11 mouse cellular contexts compared by ENCODE assay signal in the genomic region with DNA sequence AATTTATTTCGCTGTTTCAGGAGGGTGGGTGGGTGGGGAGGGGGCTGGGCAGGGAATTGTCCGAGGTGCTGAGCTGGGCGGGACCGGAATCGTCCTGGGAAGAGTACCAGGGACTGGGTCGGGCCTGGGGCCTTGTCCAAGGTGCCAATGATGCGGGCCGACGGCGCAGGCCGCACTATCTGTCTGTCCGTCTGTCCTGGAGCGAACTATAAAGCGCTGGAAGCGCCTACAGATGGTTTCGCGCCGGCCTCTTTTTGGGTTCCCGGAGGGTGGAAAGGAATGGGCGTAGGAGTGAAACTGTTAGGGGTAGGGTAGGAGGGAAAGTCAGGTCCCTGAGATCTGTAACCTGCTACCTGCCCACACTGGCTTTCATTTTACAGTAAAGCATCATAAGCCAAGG. TPM values are rescaled to one million over a fixed set of nuclear protein-coding genes. Genes with fewer than 3 reads are reported as not detected.
DNase-seq lines count a peak whose midpoint lies in the region; ATAC-seq and TF ChIP-seq lines count a peak whose summit lies in the region.
"Had no signal": no experiment of that assay in that cellular context is flagged by ENCODE, and none has a peak within 500 bp of the region (broad histone marks: within the 10 kb centered on the region; RNA-seq: fewer than 3 reads in every experiment).

No protein-coding gene starts in this region.

- no peak for DNase-seq in kidney, postnatal 0 days (ENCODE audit: low spot score)
- DNase-seq in kidney, adult 18-20 months = no peak
- DNase-seq in cerebellum, adult 8-10 months = peak; percentile 30
- no peak for DNase-seq in spleen, postnatal 36 days (ENCODE audit: low spot score in 2 of 2)
- no peak for DNase-seq in kidney, adult 2 months
- DNase-seq: heart, postnatal 36 days had no signal

- TF ChIP-seq POLR2A in myocyte (IDR thresholded peaks at IDR 0.05; ENCODE audit: insufficient read length, low read depth) = no peak
- TF ChIP-seq POLR2A in kidney, adult 2 months (IDR thresholded peaks at IDR 0.05; ENCODE audit: low read depth, low read length) = no peak

- no peak overlapping the region for H3K27ac ChIP-seq in kidney, postnatal 0 days
- no peak overlapping the region for H3K27ac ChIP-seq in forebrain, embryonic 15.5 days (replicated peaks)
- no peak overlapping the region for H3K27ac ChIP-seq in kidney, embryonic 14.5 days (ENCODE audit: low read depth, low read length)
- no peak overlapping the region for H3K27ac ChIP-seq in kidney, adult 2 months (ENCODE audit: insufficient read depth, low read depth, low read length)
- H3K27ac ChIP-seq: limb, embryonic 12.5 days had no signal

- H3K4me2 ChIP-seq in kidney, postnatal 0 days (ENCODE audit: low read length) = no peak overlapping the region
- peak overlapping the region; percentile 89 for H3K4me2 ChIP-seq in forebrain, embryonic 15.5 days (replicated peaks)
- H3K4me2 ChIP-seq in myocyte (ENCODE audit: low read depth) = no peak overlapping the region
- no peak overlapping the region for H3K4me2 ChIP-seq in kidney, embryonic 14.5 days (replicated peaks; ENCODE audit: low read depth, low read length)

- no peak for TF ChIP-seq CTCF in kidney, postnatal 0 days (IDR thresholded peaks at IDR 0.05; ENCODE audit: low read depth)
- no peak for TF ChIP-seq CTCF in kidney, adult 2 months (conservative IDR thresholded peaks at IDR 0.05; ENCODE audit: insufficient read depth, insufficient read length, low read depth, low read length)

- no peaks in the 10 kb centered on the region for H3K36me3 ChIP-seq in kidney, postnatal 0 days (ENCODE audit: insufficient read depth, low read length)
- no peaks in the 10 kb centered on the region for H3K36me3 ChIP-seq in forebrain, embryonic 15.5 days
- H3K36me3 ChIP-seq in myocyte (ENCODE audit: control insufficient read depth, insufficient read depth) = no peaks in the 10 kb centered on the region
- H3K36me3 ChIP-seq in kidney, embryonic 14.5 days (ENCODE audit: control insufficient read depth, insufficient read depth, low read length) = no peaks in the 10 kb centered on the region
- H3K36me3 ChIP-seq in kidney, adult 2 months (ENCODE audit: control insufficient read depth, insufficient read depth, low read length) = no peaks in the 10 kb centered on the region
- H3K36me3 ChIP-seq: limb, embryonic 12.5 days had no signal

- 2% methylated on average over 20 of the region's 20 CpGs for WGBS in kidney, postnatal 0 days
- WGBS in forebrain, embryonic 15.5 days = 3% methylated on average over 20 of the region's 20 CpGs
- WGBS in kidney, embryonic 14.5 days = 3% methylated on average over 20 of the region's 20 CpGs
- WGBS in kidney, adult 2 months = 5% methylated on average over 20 of the region's 20 CpGs

- H3K27me3 ChIP-seq in kidney, postnatal 0 days (ENCODE audit: insufficient read depth, low read length) = peaks cover 51% of the 10 kb centered on the region
- peaks cover 25% of the 10 kb centered on the region for H3K27me3 ChIP-seq in forebrain, embryonic 15.5 days
- peaks cover 65% of the 10 kb centered on the region for H3K27me3 ChIP-seq in myocyte (ENCODE audit: control insufficient read depth, insufficient read depth, insufficient read length)
- peaks cover 83% of the 10 kb centered on the region for H3K27me3 ChIP-seq in kidney, embryonic 14.5 days (ENCODE audit: control insufficient read depth, insufficient read depth, low read length)
- H3K27me3 ChIP-seq in kidney, adult 2 months (replicated peaks; ENCODE audit: control insufficient read depth, insufficient read depth, low read length) = peaks cover 17% of the 10 kb centered on the region

- no peaks in the 10 kb centered on the region for H3K79me2 ChIP-seq in myocyte (ENCODE audit: control insufficient read depth, insufficient read depth)

- H3K9me3 ChIP-seq in kidney, postnatal 0 days (replicated peaks; ENCODE audit: low read length) = no peaks in the 10 kb centered on the region
- no peaks in the 10 kb centered on the region for H3K9me3 ChIP-seq in forebrain, embryonic 15.5 days
- no peaks in the 10 kb centered on the region for H3K9me3 ChIP-seq in kidney, embryonic 14.5 days (ENCODE audit: control insufficient read depth, low read length)
- H3K9me3 ChIP-seq: limb, embryonic 12.5 days had no signal

- H3K9ac ChIP-seq in kidney, postnatal 0 days (ENCODE audit: low read depth, low read length) = no peak overlapping the region
- H3K9ac ChIP-seq in forebrain, embryonic 15.5 days (replicated peaks) = peak overlapping the region; percentile 52; the same call in 1 of the 2 replicates
- H3K9ac ChIP-seq in kidney, embryonic 14.5 days (ENCODE audit: low read depth, low read length) = no peak overlapping the region
- H3K9ac ChIP-seq: limb, embryonic 12.5 days had no signal

- ATAC-seq in kidney, postnatal 0 days (replicated peaks; ENCODE audit: low FRiP score, low read depth) = no peak
- ATAC-seq in forebrain, embryonic 15.5 days (replicated peaks) = no peak
- no peak for ATAC-seq in kidney, embryonic 14.5 days (ENCODE audit: low FRiP score, low TSS enrichment)

- peaks cover 12% of the 10 kb centered on the region for H3K4me1 ChIP-seq in kidney, postnatal 0 days (replicated peaks; ENCODE audit: insufficient read depth, low read length)
- peaks cover 47% of the 10 kb centered on the region for H3K4me1 ChIP-seq in forebrain, embryonic 15.5 days
- H3K4me1 ChIP-seq in kidney, embryonic 14.5 days (ENCODE audit: control insufficient read depth, insufficient read depth, low read length) = peaks cover 9% of the 10 kb centered on the region
- peaks cover 4% of the 10 kb centered on the region; the same call in 1 of the 2 replicates for H3K4me1 ChIP-seq in kidney, adult 2 months (ENCODE audit: control insufficient read depth, insufficient read depth, low read length)

- H3K4me3 ChIP-seq in kidney, postnatal 0 days (replicated peaks; ENCODE audit: low read depth, low read length) = 0 out of 2 replicates have a peak overlapping the region, but pooled peaks have one; percentile 1
- peak overlapping the region; percentile 76 for H3K4me3 ChIP-seq in forebrain, embryonic 15.5 days
- H3K4me3 ChIP-seq in myocyte = no peak overlapping the region
- no peak overlapping the region for H3K4me3 ChIP-seq in kidney, embryonic 14.5 days (ENCODE audit: low read length)
- H3K4me3 ChIP-seq in kidney, adult 2 months (ENCODE audit: insufficient read depth, low read depth, low read length) = no peak overlapping the region

- H3ac ChIP-seq in myocyte (ENCODE audit: control insufficient read depth, insufficient read length) = no peak overlapping the region

TF ChIP-seq in myocyte, 11 proteins besides CTCF, POLR2A, EP300 and RAD21:
- TF ChIP-seq CEBPB (IDR thresholded peaks at IDR 0.05; ENCODE audit: insufficient read depth, poor library complexity, severe bottlenecking) = no peak
- TF ChIP-seq E2F4 (IDR thresholded peaks at IDR 0.05; ENCODE audit: insufficient read depth) = no peak
- peak; percentile 62 for TF ChIP-seq REST (IDR thresholded peaks at IDR 0.05; ENCODE audit: insufficient read depth, insufficient read length)
- TF ChIP-seq MAX (IDR thresholded peaks at IDR 0.05; ENCODE audit: low read depth) = no peak
- no peak for TF ChIP-seq SRF (IDR thresholded peaks at IDR 0.05; ENCODE audit: control insufficient read depth, insufficient read length, low read depth)
- no peak for TF ChIP-seq USF1 (IDR thresholded peaks at IDR 0.05; ENCODE audit: low read depth)
- no peak for TF ChIP-seq TCF12 (IDR thresholded peaks at IDR 0.05; ENCODE audit: insufficient read depth, poor library complexity, severe bottlenecking)
- no peak for TF ChIP-seq MYOG (IDR thresholded peaks at IDR 0.05; ENCODE audit: control insufficient read depth in 1 of 3, insufficient read depth in 1 of 3, insufficient read length in 2 of 3, low read depth in 2 of 3)

RNA-seq across cellular contexts. Expression of a gene that starts 2.5 kb away (rescaled TPM):
- not detected in 2 replicates for polyA plus RNA-seq in kidney, postnatal 0 days (2015; fragmentation: Nextera tagmentation; extraction: Ambion mirVana)
- 2.1 and 2.4 TPM in 2 replicates for polyA plus RNA-seq in forebrain, embryonic 15.5 days (2015; fragmentation: Nextera tagmentation; extraction: Ambion mirVana)
- 0.05 TPM for polyA plus RNA-seq in myocyte (2012; fragmentation: generic; extraction: Trizol)
- 0.07 TPM in 1 of 2 replicates, not detected in the other for polyA plus RNA-seq in kidney, embryonic 14.5 days (2014; fragmentation: Nextera tagmentation; extraction: Ambion mirVana)
- polyA plus RNA-seq in kidney, adult 2 months (2012; rRNA removed) = 0.14 and 0.31 TPM in 2 replicates
- polyA plus RNA-seq: limb, embryonic 12.5 days had no signal

RNA-seq across cellular contexts. Expression of a gene that starts 28.0 kb away (rescaled TPM):
- polyA plus RNA-seq in kidney, postnatal 0 days (2015; fragmentation: Nextera tagmentation; extraction: Ambion mirVana) = 0.14 and 0.20 TPM in 2 replicates
- polyA plus RNA-seq in forebrain, embryonic 15.5 days (2015; fragmentation: Nextera tagmentation; extraction: Ambion mirVana) = 0.46 TPM in 1 of 2 replicates, not detected in the other
- not detected for polyA plus RNA-seq in myocyte (2012; fragmentation: generic; extraction: Trizol)
- 0.47 and 2.1 TPM in 2 replicates for polyA plus RNA-seq in kidney, embryonic 14.5 days (2014; fragmentation: Nextera tagmentation; extraction: Ambion mirVana)
- not detected in 2 replicates for polyA plus RNA-seq in kidney, adult 2 months (2012; rRNA removed)
- polyA plus RNA-seq: stomach, embryonic 14.5 days had no signal

RNA-seq across cellular contexts. Expression of a gene that starts 35.7 kb away (rescaled TPM):
- not detected in 2 replicates for polyA plus RNA-seq in kidney, postnatal 0 days (2015; fragmentation: Nextera tagmentation; extraction: Ambion mirVana)
- polyA plus RNA-seq in forebrain, embryonic 15.5 days (2015; fragmentation: Nextera tagmentation; extraction: Ambion mirVana) = not detected in 2 replicates
- not detected for polyA plus RNA-seq in myocyte (2012; fragmentation: generic; extraction: Trizol)
- not detected in 2 replicates for polyA plus RNA-seq in kidney, embryonic 14.5 days (2014; fragmentation: Nextera tagmentation; extraction: Ambion mirVana)
- not detected in 2 replicates for polyA plus RNA-seq in kidney, adult 2 months (2012; rRNA removed)
- polyA plus RNA-seq: limb, embryonic 12.5 days had no signal

Comparison
In these comparisons a context has a peak if more than half of its experiments do, and no peak if none do; other contexts are left out.
1. H3K4me3 ChIP-seq: peak in kidney, postnatal 0 days (single experiment) and forebrain, embryonic 15.5 days (single experiment); none in myocyte (single experiment), kidney, embryonic 14.5 days (single experiment) and kidney, adult 2 months (single experiment).